Mouse (Mus musculus) forebrain, embryonic 14.5 days (tissue): Measurements from ENCODE around the gene Gemin6. TPM values are rescaled to one million over a fixed set of nuclear protein-coding genes. Genes with fewer than 3 reads are reported as not detected.
"Not testable (repeated sequence)": the region's sequence is repeated elsewhere in the genome, so short reads cannot be mapped to it uniquely, and the experiment has no call there.

ENCODE experiments used
- ATAC-seq: fragments of 200-750 bp; cut with Nextera tagmentation; 2 replicates; pipeline ENCODE4 v1.8.0; 2017; ENCODE audit warnings: mild to moderate bottlenecking, moderate library complexity
- DNase-seq: peaks from one replicate; pipeline ENCODE4 v3.0.0-alpha.2; 2015; ENCODE audit warnings: low spot score
- H3K27ac ChIP-seq: fragments of 300-500 bp; sonication (generic); 2 replicates; pipeline ENCODE4 v1.5.1; 2014; ENCODE audit warnings: low read depth, mild to moderate bottlenecking, control low read depth, low read length, moderate library complexity
- H3K27me3 ChIP-seq: fragments of 300-500 bp; sonication (generic); replicated peaks from 2 replicates; pipeline ENCODE4 v1.6.1; 2014; ENCODE audit warnings: low read length, control low read depth, mixed read lengths; ENCODE audit not compliant: control insufficient read depth, insufficient read depth
- H3K36me3 ChIP-seq: fragments of 300-500 bp; sonication (generic); 2 replicates; pipeline ENCODE4 v1.6.1; 2014; ENCODE audit warnings: low read length, control low read depth; ENCODE audit not compliant: control insufficient read depth, insufficient read depth
- H3K4me1 ChIP-seq: fragments of 300-500 bp; sonication (generic); 2 replicates; pipeline ENCODE4 v1.6.1; 2014; ENCODE audit warnings: antibody characterized with exemption, low read length, control low read depth; ENCODE audit not compliant: control insufficient read depth, insufficient read depth
- H3K4me2 ChIP-seq: fragments of 300-500 bp; sonication (generic); 2 replicates; pipeline ENCODE4 v1.6.1; 2014; ENCODE audit warnings: mild to moderate bottlenecking, control low read depth, low read length
- H3K4me3 ChIP-seq: fragments of 300-500 bp; sonication (generic); 2 replicates; pipeline ENCODE4 v1.5.1; 2014; ENCODE audit warnings: low read depth, low read length, control low read depth
- H3K9ac ChIP-seq: fragments of 300-500 bp; sonication (generic); 2 replicates; pipeline ENCODE4 v1.6.1; 2014; ENCODE audit warnings: mild to moderate bottlenecking, low read length, control low read depth, moderate library complexity
- H3K9me3 ChIP-seq: fragments of 300-500 bp; sonication (generic); replicated peaks from 2 replicates; pipeline ENCODE4 v1.6.1; 2016; ENCODE audit warnings: low read length, control low read depth, mixed read lengths; ENCODE audit not compliant: control insufficient read depth
- WGBS: fragments of 180-500 bp; shearing (Covaris S2); extraction: QIAGEN DNeasy Blood & Tissue Kit; methylation state at CpG from one replicate; pipeline ENCODE4 v1.1.7; 2014; 5-methylcytosine and 5-hydroxymethylcytosine counted together
- polyA plus RNA-seq: library from polyadenylated mRNA; unstranded; fragments of >200 nt; fragmentation: Nextera tagmentation; extraction: Ambion mirVana; gene quantifications from 2 replicates; pipeline ENCODE4 v1.2.1, GENCODE M21; 2014

The Gemin6 gene
- polyA plus RNA-seq, 1 experiment from 2014 or later = 34.4 TPM

DNA sequence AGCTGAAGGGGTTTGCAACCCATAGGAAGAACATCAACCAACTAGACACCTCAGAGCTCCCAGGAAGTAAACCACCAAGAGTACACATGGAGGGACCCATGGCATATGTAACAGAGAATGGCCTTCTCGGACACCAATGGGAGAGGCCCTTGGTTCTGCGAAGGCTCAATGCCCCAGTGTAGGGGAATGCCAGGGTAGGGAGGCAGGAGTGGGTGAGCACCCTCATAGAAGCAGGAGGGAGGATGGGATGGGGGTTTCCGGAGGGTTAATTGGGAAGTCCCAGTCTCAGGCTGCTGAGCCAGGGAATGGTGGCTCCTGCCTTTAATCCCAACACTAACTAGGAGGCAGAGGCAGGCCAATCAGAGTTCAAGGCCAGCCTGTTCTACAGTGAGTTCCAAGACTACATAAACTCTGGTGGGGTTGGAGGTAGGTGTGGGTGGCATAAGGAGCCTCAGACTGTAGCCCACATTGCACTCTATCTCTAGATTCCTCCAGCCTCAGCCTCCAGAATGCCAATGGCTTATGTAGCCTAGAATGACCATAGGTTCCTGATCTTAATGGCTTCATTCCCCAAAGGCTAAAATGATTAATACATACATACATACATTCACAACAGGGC is 25.0 kb upstream of the Gemin6 start:
- ATAC-seq = peak; percentile 56
- Histone ChIP-seq H3K9ac (no peak overlapping the region), H3K4me2 (no peak overlapping the region), H3K36me3 (peaks cover 76% of the 10 kb centered on the region), H3K4me3 (no peak overlapping the region), H3K4me1 (no peaks in the 10 kb centered on the region), H3K27me3 (no peaks in the 10 kb centered on the region), H3K9me3 (no peaks in the 10 kb centered on the region), H3K27ac (no peak overlapping the region)
- DNase-seq = no peak
- WGBS = 87% methylated on average over 3 of the region's 3 CpGs

- H3K4me2 ChIP-seq = peak overlapping the region; percentile 93
- ATAC-seq (no peak), DNase-seq (no peak)
- H3K4me1 ChIP-seq = peaks cover 3% of the 10 kb centered on the region
- H3K36me3 ChIP-seq = peaks cover 44% of the 10 kb centered on the region
- 42% methylated on average over 5 of the region's 5 CpGs for whole genome bisulfite sequencing
- no peaks in the 10 kb centered on the region for H3K9me3 ChIP-seq
- no peak overlapping the region for H3K27ac ChIP-seq
- H3K9ac ChIP-seq = peak overlapping the region; percentile 99
- peak overlapping the region; percentile 96 for H3K4me3 ChIP-seq
- H3K27me3 ChIP-seq = no peaks in the 10 kb centered on the region
Measured at GRCm38 (mm10) chr17:80205657-80206056, 18.6 kb upstream of the Gemin6 start.

- peak overlapping the region; percentile 96 for H3K4me3 ChIP-seq
- peak overlapping the region; percentile 99 for H3K9ac ChIP-seq
- H3K36me3 ChIP-seq = peaks cover 39% of the 10 kb centered on the region
- ATAC-seq (peak; percentile 69), DNase-seq (peak; percentile 67)
- peak overlapping the region; percentile 99 for H3K27ac ChIP-seq
- peak overlapping the region; percentile 93 for H3K4me2 ChIP-seq
- 0% methylated on average over 35 of the region's 36 CpGs for WGBS
- peaks cover 3% of the 10 kb centered on the region for H3K4me1 ChIP-seq
- no peaks in the 10 kb centered on the region for H3K9me3 ChIP-seq
- H3K27me3 ChIP-seq = no peaks in the 10 kb centered on the region
Measured at GRCm38 (mm10) chr17:80206301-80206670, 18.0 kb upstream of the Gemin6 start.

DNA sequence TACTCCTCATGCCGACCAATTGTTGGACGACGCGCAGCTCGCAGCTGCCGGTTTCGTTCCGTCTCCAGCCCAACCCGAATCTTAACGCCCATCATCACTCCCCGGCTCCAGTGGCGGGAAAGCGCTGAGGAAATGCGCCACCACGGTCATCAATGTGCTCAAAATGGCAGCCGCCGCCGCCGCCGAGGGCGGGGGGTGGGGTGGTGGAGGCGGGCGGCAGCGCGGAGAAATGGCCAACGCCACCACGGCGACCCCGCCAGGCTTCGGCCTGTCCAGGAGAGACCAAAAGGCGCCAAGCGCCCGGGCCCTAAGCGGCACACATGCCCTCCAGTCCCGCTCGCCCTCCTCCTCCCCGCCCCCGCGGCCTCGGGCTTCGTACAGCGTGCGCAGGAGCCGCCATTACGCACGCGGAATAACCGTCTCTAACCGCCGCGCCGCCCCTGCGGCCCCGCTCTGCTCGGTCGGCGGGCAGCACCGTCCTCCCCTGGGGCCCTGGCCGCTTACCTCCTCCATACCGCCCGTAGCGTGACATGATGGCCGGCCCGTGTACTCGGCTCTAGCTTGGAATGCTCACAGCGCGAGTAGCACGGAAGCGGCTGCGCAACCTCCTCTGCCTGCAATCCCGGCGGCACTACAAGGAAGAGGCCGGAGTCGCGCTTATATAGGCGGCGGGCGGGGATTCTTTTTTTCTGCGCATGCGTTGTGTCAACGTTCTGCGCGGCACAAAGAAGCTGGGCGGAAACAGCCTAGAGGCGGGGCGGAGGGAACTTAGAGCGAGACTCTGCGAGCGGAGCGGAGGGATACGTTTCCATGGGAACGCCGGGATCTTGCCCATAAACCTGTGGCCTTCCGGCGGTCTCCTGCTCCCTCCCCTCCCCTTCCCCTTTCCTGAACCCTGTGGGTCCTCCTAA is 17.3 kb upstream of the Gemin6 start, which contains the start of the genes Srsf7 and Ttc39d:
Gene Srsf7 (minus strand): TSS at position 637 of the 911 bp plus-strand sequence.
Gene Ttc39d (plus strand): TSS at position 790 of the 911 bp plus-strand sequence.
- Histone ChIP-seq H3K4me2 (peak within 1 kb of the TSS; percentile 93), H3K27me3 (no peaks in the 10 kb centered on the region), H3K36me3 (peaks cover 33% of the 10 kb centered on the region), H3K9ac (peak within 1 kb of the TSS; percentile 99), H3K4me3 (peak within 1 kb of the TSS; percentile 96), H3K9me3 (no peaks in the 10 kb centered on the region), H3K27ac (peak within 1 kb of the TSS; percentile 99), H3K4me1 (peaks cover 3% of the 10 kb centered on the region)
- WGBS = under 1% methylated on average over 87 of the region's 95 CpGs
- peak; percentile 100 for DNase-seq
- ATAC-seq = peak; percentile 94

- ATAC-seq, H3K27ac ChIP-seq, H3K36me3 ChIP-seq, H3K27me3 ChIP-seq, H3K4me2 ChIP-seq, H3K9ac ChIP-seq, H3K4me1 ChIP-seq, H3K9me3 ChIP-seq, H3K4me3 ChIP-seq, DNase-seq: not testable (repeated sequence)
- WGBS = 90% methylated on average over 4 of the region's 4 CpGs
Measured at GRCm38 (mm10) chr17:80213998-80214397, 10.2 kb upstream of the Gemin6 start.

DNA sequence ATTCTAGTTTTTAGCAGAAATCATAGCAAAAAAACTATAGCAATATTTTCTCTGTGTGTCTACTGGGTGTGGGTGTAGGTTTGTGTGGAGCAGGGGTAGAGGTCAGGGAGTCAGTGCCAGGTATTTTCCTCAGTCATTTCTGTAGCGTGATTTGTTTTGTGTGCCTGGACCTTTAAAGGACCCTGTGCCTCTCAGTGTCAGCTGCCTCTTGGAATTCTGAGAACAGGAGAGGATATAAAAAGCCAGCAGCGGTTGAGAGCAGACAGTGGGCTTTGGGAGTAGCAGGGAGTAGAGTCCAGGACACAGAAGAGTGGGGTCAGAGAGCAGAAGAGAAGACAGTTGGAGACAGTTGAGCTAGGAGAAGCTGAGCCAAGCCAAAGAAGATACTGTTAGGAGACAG is 4.1 kb upstream of the Gemin6 start:
- H3K27me3 ChIP-seq = no peaks in the 10 kb centered on the region
- H3K4me1 ChIP-seq = peaks cover 3% of the 10 kb centered on the region; the same call in 1 of the 2 replicates
- ATAC-seq (no peak), DNase-seq (no peak)
- no peak overlapping the region for H3K4me3 ChIP-seq
- 71% methylated on average over 2 of the region's 2 CpGs for WGBS
- no peaks in the 10 kb centered on the region for H3K9me3 ChIP-seq
- no peak overlapping the region for H3K27ac ChIP-seq
- no peak overlapping the region for H3K9ac ChIP-seq
- no peak overlapping the region for H3K4me2 ChIP-seq
- H3K36me3 ChIP-seq = no peaks in the 10 kb centered on the region

GRCm38 (mm10) chr17:80221202-80221601 is 3.0 kb upstream of the Gemin6 start:
- no peaks in the 10 kb centered on the region for H3K9me3 ChIP-seq
- H3K27ac ChIP-seq = no peak overlapping the region
- H3K36me3 ChIP-seq = no peaks in the 10 kb centered on the region
- no peaks in the 10 kb centered on the region for H3K27me3 ChIP-seq
- peaks cover 3% of the 10 kb centered on the region; the same call in 1 of the 2 replicates for H3K4me1 ChIP-seq
- 64% methylated on average over 9 of the region's 9 CpGs for WGBS
- DNase-seq (no peak), ATAC-seq (no peak)
- H3K4me2 ChIP-seq = no peak overlapping the region
- no peak overlapping the region for H3K4me3 ChIP-seq
- no peak overlapping the region for H3K9ac ChIP-seq

DNA sequence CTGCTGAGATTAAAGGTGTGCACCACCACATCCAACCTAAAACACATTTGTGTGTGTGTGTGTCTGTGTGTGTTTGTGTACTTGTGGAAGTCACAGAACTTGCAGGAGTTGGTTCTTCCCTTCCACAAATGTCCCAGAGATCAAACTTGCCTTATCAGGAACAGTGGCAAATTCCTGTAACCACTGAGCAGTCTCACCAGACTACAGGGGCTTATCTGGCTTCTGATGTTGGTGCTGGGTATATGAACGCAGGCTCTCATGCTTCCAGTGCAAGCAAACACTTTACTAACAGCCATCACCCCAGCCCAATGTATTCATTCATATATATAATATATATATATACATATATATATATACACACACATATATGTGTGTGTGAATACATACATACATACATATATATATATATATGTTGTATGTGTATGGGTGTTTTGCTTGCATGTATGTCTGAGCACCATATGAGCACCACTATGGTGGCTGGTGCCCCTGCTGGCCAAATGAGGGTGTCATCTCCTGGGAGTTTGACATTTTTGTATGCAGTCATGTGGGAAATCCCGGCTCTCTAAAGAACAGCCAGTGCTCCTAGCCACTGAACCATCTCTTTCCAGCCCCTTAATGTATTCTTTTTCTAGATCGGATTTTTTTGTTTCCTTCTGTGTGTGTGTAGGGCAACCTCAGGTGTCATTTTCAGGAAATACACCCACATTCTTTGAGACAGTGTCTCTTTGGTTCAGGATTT is 2.2 kb upstream of the Gemin6 start:
- Histone ChIP-seq H3K27me3 (no peaks in the 10 kb centered on the region), H3K4me3 (no peak overlapping the region), H3K9ac (no peak overlapping the region), H3K36me3 (no peaks in the 10 kb centered on the region), H3K27ac (no peak overlapping the region), H3K9me3 (no peaks in the 10 kb centered on the region), H3K4me2 (no peak overlapping the region), H3K4me1 (peaks cover 3% of the 10 kb centered on the region; the same call in 1 of the 2 replicates)
- DNase-seq (peak; percentile 13), ATAC-seq (no peak)
- WGBS = 68% methylated on average over 3 of the region's 3 CpGs
